Mouse (Mus musculus): Measurements from ENCODE around the gene Defb21. TPM values are rescaled to one million over a fixed set of nuclear protein-coding genes. Genes with fewer than 3 reads are reported as not detected.

The Defb21 gene
- polyA plus RNA-seq, 1 experiment from 2014 or later: not detected

DNA sequence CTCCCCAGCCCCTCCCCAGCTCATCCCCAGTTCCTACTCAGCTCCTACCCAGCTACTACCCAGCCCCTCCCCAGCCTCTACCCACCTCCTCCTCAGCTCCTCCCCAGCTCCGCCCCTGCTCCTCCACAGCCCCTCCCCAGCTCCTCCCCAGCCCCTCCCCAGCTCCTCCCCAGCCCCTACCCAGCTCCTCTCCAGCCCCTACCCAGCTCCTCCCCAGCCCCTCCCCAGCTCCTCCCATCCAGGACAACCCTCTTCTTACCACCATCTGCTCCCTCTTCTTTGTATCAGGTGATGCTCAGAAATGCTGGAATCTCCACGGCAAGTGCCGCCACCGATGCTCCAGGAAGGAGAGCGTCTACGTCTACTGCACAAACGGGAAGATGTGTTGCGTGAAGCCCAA lies 39.6 kb downstream of the Defb21 start:
- Histone ChIP-seq H3K4me2 (replicated peaks) (no peak overlapping the region), H3K36me3 (no peaks in the 10 kb centered on the region), H3K4me1 (no peaks in the 10 kb centered on the region), H3K27me3 (no peaks in the 10 kb centered on the region), H3K27ac (replicated peaks) (no peak overlapping the region), H3K4me3 (no peak overlapping the region), H3K9me3 (no peaks in the 10 kb centered on the region), H3K9ac (replicated peaks) (no peak overlapping the region)
- 42% methylated on average over 7 of the region's 8 CpGs for WGBS
- peak; percentile 32; the same call in 1 of the 2 replicates for ATAC-seq (replicated peaks)

DNA sequence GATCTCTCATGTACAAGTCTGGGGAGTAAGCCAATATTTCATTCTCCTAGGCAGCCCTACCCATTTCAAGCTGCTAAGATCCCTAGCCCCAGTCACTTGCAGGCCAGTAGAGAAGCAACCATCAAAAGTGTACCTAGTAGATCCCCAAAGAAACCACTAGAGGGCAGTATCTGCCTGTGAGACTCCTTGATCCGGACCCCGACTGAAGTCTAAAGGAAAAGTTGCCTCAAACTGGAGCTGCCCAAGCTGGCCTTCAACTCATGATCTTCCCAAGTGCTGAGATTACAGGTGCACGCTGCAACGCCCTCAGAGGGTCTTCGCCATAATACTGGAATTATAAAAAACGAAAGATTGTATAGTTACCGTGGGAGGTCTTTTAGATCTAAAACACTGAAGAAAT lies 43.0 kb downstream of the Defb21 start:
- Histone ChIP-seq H3K36me3 (no peaks in the 10 kb centered on the region), H3K4me2 (replicated peaks) (no peak overlapping the region), H3K9ac (replicated peaks) (no peak overlapping the region), H3K27me3 (no peaks in the 10 kb centered on the region), H3K27ac (replicated peaks) (no peak overlapping the region), H3K9me3 (no peaks in the 10 kb centered on the region), H3K4me1 (no peaks in the 10 kb centered on the region), H3K4me3 (no peak overlapping the region)
- ATAC-seq (replicated peaks): 0 out of 2 replicates have a peak, but pooled peaks have one; percentile 64
- 8% methylated on average over 7 of the region's 7 CpGs for WGBS

DNA sequence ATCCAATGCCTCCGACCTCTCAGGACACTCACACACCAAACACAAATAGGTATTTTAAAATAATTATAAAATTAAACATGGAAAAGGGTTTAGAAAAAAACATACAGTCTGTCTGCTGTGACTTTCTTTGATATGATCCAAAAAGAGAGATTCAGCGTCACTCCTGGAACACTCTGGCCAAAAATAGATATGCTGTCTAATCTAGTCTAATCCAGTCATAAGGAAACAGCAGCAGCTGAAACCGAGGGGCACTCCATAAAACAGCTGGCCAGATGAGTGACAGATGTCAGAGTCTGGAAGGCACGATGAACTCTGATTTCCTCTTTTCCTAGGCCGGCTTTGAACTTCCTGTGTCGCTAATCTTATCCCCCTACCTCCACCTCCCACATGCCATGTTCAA lies 43.9 kb downstream of the Defb21 start:
- no peaks in the 10 kb centered on the region for H3K36me3 ChIP-seq
- no peak overlapping the region for H3K9ac ChIP-seq (replicated peaks)
- no peaks in the 10 kb centered on the region for H3K27me3 ChIP-seq
- no peaks in the 10 kb centered on the region for H3K4me1 ChIP-seq
- no peak overlapping the region for H3K4me3 ChIP-seq
- no peak overlapping the region for H3K27ac ChIP-seq (replicated peaks)
- ATAC-seq (replicated peaks): no peak
- no peak overlapping the region for H3K4me2 ChIP-seq (replicated peaks)
- WGBS: 90% methylated on average over 6 of the region's 6 CpGs
- no peaks in the 10 kb centered on the region for H3K9me3 ChIP-seq

DNA sequence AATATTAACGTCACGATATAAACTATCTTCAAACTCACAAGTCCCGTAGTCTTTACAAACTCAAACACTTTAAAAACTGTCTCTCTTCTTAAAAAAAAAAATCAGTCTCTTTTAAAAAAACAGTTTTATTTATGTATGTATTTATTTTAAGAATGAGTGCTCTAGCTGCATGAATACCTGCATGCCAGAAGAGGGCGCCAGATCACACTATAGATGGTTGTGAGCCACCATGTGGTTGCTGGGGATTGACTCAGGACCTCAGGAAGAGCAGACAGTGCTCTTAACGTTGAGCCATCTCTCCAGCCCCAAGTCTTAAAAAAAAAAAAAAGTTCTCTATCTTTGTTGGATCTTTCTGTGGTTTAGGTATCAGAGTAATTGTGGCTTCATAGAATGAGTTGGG lies 44.8 kb downstream of the Defb21 start:
- Histone ChIP-seq H3K27me3 (no peaks in the 10 kb centered on the region), H3K4me1 (no peaks in the 10 kb centered on the region), H3K27ac (replicated peaks) (no peak overlapping the region), H3K9me3 (no peaks in the 10 kb centered on the region), H3K36me3 (no peaks in the 10 kb centered on the region), H3K4me3 (no peak overlapping the region), H3K4me2 (replicated peaks) (no peak overlapping the region), H3K9ac (replicated peaks) (no peak overlapping the region)
- 56% methylated on average over 5 of the region's 5 CpGs for WGBS
- no peak for ATAC-seq (replicated peaks)

DNA sequence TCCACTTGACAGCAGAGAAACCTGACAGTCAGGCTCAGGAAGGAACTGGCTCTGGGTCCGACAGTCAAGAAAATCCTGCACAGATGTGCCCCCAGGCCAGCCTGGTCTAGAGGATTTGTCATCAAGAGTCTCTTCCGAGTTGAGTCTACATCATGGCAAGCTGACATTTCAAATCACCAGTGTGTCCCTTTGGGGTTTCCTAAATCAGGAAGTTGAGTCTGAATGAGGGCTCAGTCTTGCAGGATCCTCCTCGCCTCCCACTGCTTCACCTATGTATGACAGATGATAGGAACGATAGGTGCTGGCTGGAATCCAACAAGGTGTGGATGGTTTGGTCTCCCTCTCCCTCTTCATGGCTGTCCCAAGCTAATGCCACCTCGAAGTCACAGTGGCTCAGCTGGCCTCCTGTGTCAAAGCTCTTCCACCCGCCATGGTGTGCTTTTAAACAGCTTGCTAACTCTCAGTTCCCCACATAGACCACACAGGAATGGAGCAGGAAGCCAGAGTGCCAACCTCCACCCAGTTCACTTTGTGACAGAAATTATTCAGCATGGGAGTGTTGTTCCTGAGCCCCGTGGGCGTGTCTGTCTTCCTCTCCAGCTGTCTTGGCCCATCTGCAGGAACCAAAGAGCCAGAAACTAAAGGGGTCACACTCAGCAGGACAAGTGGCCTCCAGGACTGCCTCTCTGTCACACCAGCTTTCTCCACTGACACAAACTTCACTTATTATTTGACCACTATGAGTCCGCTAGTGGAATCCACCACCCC lies 48.0 kb downstream of the Defb21 start:
- Histone ChIP-seq H3K4me3 (no peak overlapping the region), H3K27ac (replicated peaks) (no peak overlapping the region), H3K9me3 (no peaks in the 10 kb centered on the region), H3K4me2 (replicated peaks) (no peak overlapping the region), H3K4me1 (no peaks in the 10 kb centered on the region), H3K27me3 (peaks cover 2% of the 10 kb centered on the region; the same call in 1 of the 2 replicates), H3K36me3 (no peaks in the 10 kb centered on the region), H3K9ac (replicated peaks) (no peak overlapping the region)
- WGBS: 81% methylated on average over 9 of the region's 9 CpGs
- ATAC-seq (replicated peaks): no peak

DNA sequence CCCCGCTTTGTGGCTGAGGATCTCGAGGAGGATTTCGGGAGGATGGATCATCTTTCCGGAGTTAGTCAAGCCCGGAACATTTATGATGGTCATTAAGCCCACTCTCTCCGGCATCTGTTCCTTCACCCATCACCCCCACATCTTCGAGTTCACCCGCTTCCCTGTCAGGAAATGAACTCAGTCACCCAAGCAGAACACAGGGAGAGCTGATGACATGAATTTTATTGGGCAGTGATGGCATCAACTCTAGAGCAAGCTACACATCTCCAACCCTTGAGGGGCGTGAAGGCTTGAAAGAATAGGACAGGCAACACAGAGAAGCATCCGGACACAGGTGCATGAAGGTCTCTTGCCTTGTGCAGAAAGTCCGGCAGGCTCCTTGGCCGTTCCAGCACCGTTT lies 49.6 kb downstream of the Defb21 start:
- WGBS: 91% methylated on average over 13 of the region's 13 CpGs
- H3K4me1 ChIP-seq: peaks cover 8% of the 10 kb centered on the region
- no peak overlapping the region for H3K27ac ChIP-seq (replicated peaks)
- no peak overlapping the region for H3K4me3 ChIP-seq
- H3K36me3 ChIP-seq: no peaks in the 10 kb centered on the region
- peaks cover 18% of the 10 kb centered on the region for H3K27me3 ChIP-seq
- no peak overlapping the region for H3K9ac ChIP-seq (replicated peaks)
- no peaks in the 10 kb centered on the region for H3K9me3 ChIP-seq
- no peak overlapping the region for H3K4me2 ChIP-seq (replicated peaks)
- ATAC-seq (replicated peaks): no peak

DNA sequence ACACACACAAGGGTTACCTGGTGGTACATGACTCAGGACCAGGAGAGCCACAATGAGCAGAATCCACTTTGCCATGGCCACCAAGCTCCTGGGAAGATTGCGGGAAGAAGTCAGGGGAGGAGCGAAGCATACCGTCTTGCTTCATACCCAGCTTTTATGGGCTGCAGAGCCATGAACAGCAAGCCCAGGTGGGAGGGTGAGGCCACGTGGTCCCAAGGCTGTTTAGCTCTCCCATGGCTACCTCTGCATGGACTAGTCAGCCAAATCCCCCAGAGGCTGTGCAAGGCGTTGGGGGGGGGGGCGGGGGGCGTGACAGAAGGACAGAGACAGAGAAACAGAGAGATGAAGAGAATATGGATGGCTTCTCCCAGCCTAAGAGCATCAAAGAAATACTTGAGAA lies 50.4 kb downstream of the Defb21 start, which contains the start of gene Defb25:
Gene Defb25, minus strand, starts transcription at position 101 of the 400 bp plus-strand sequence.
- Histone ChIP-seq H3K9ac (replicated peaks) (no peak within 1 kb of the TSS), H3K4me1 (peaks cover 12% of the 10 kb centered on the region), H3K27me3 (peaks cover 26% of the 10 kb centered on the region), H3K4me3 (no peak within 1 kb of the TSS), H3K4me2 (replicated peaks) (no peak within 1 kb of the TSS), H3K36me3 (no peaks in the 10 kb centered on the region), H3K27ac (replicated peaks) (no peak within 1 kb of the TSS), H3K9me3 (no peaks in the 10 kb centered on the region)
- ATAC-seq (replicated peaks): no peak
- WGBS: 81% methylated on average over 7 of the region's 7 CpGs

Other genes starting within 250 kb of the Defb21 start
- gene Rbck1, start 240.1 kb upstream of the Defb21 start, polyA plus RNA-seq (2015; fragmentation: Nextera tagmentation; extraction: Ambion mirVana): 102 and 105 TPM in 2 replicates
- gene Trib3, start 228.7 kb upstream of the Defb21 start, polyA plus RNA-seq (2015; fragmentation: Nextera tagmentation; extraction: Ambion mirVana): 0.55 and 0.85 TPM in 2 replicates
- 13.5 and 13.6 TPM in 2 replicates for gene Nrsn2, start 196.1 kb upstream of the Defb21 start, polyA plus RNA-seq (2015; fragmentation: Nextera tagmentation; extraction: Ambion mirVana)
- gene Sox12, start 174.7 kb upstream of the Defb21 start, polyA plus RNA-seq (2015; fragmentation: Nextera tagmentation; extraction: Ambion mirVana): 17.7 and 18.3 TPM in 2 replicates
- gene Zcchc3, start 157.7 kb upstream of the Defb21 start, polyA plus RNA-seq (2015; fragmentation: Nextera tagmentation; extraction: Ambion mirVana): 18.7 TPM in 2 replicates
- gene 6820408C15Rik, start 157.2 kb upstream of the Defb21 start, polyA plus RNA-seq (2015; fragmentation: Nextera tagmentation; extraction: Ambion mirVana): 2.1 and 3.7 TPM in 2 replicates
- gene Defb23, start 108.1 kb upstream of the Defb21 start, polyA plus RNA-seq (2015; fragmentation: Nextera tagmentation; extraction: Ambion mirVana): not detected in 2 replicates
- not detected in 2 replicates for gene Defb20, start 95.7 kb upstream of the Defb21 start, polyA plus RNA-seq (2015; fragmentation: Nextera tagmentation; extraction: Ambion mirVana)
- gene Defb22, start 82.6 kb upstream of the Defb21 start, polyA plus RNA-seq (2015; fragmentation: Nextera tagmentation; extraction: Ambion mirVana): not detected in 2 replicates
- not detected in 2 replicates for gene Defb26, start 61.1 kb upstream of the Defb21 start, polyA plus RNA-seq (2015; fragmentation: Nextera tagmentation; extraction: Ambion mirVana)
- gene Defb28, start 54.5 kb upstream of the Defb21 start, polyA plus RNA-seq (2015; fragmentation: Nextera tagmentation; extraction: Ambion mirVana): not detected in 2 replicates
- gene Defb29, start 32.6 kb upstream of the Defb21 start, polyA plus RNA-seq (2015; fragmentation: Nextera tagmentation; extraction: Ambion mirVana): not detected in 2 replicates
- not detected in 2 replicates for gene Gm17416, start 3.4 kb upstream of the Defb21 start, polyA plus RNA-seq (2015; fragmentation: Nextera tagmentation; extraction: Ambion mirVana)
- not detected in 2 replicates for gene Defb19, start 7.6 kb downstream of the Defb21 start, polyA plus RNA-seq (2015; fragmentation: Nextera tagmentation; extraction: Ambion mirVana)
- gene Defb45, start 26.7 kb downstream of the Defb21 start, polyA plus RNA-seq (2015; fragmentation: Nextera tagmentation; extraction: Ambion mirVana): not detected in 2 replicates
- gene Defb36, start 31.6 kb downstream of the Defb21 start, polyA plus RNA-seq (2015; fragmentation: Nextera tagmentation; extraction: Ambion mirVana): not detected in 2 replicates
- not detected in 2 replicates for gene Defb25, start 50.3 kb downstream of the Defb21 start, polyA plus RNA-seq (2015; fragmentation: Nextera tagmentation; extraction: Ambion mirVana)
- 0.36 and 0.62 TPM in 2 replicates for gene Rem1, start 54.2 kb downstream of the Defb21 start, polyA plus RNA-seq (2015; fragmentation: Nextera tagmentation; extraction: Ambion mirVana)
- 159 and 164 TPM in 2 replicates for gene H13, start 96.7 kb downstream of the Defb21 start, polyA plus RNA-seq (2015; fragmentation: Nextera tagmentation; extraction: Ambion mirVana)
- gene Mcts2, start 114.3 kb downstream of the Defb21 start, polyA plus RNA-seq (2015; fragmentation: Nextera tagmentation; extraction: Ambion mirVana): 33.6 and 34.4 TPM in 2 replicates
- 26.3 and 32.0 TPM in 2 replicates for gene Id1, start 163.5 kb downstream of the Defb21 start, polyA plus RNA-seq (2015; fragmentation: Nextera tagmentation; extraction: Ambion mirVana)
- 4.3 and 4.4 TPM in 2 replicates for gene Cox4i2, start 181.4 kb downstream of the Defb21 start, polyA plus RNA-seq (2015; fragmentation: Nextera tagmentation; extraction: Ambion mirVana)

All from forebrain, embryonic 15.5 days (tissue).